Mouse (Mus musculus) left cerebral cortex, postnatal 10 days (tissue): ENCODE measurements around the gene Itga5. TPM values are rescaled to one million over a fixed set of nuclear protein-coding genes. Genes with fewer than 3 reads are reported as not detected.

Experiments used
- DNase-seq, 2 experiments: peaks; one replicate each; pipeline ENCODE4 v3.0.0; 2021 to 2022; ENCODE audit warnings: low spot score in 2 of 2, mixed read lengths in 1 of 2; ENCODE audit errors: extremely low spot score in 1 of 2
- intact Hi-C: fragments of 180-260 bp; cut with DNase I; formaldehyde crosslinking; loops from one replicate; pipeline ENCODE4 v1.15.1; 2025
- total RNA-seq, 2 experiments: library from RNA; stranded (reverse); gene quantifications; 2 replicates each; pipeline ENCODE4 v1.2.3; 2021

Itga5 gene
- total RNA-seq, 2 experiments from 2014 or later: 6.0 to 6.6 TPM

DNA sequence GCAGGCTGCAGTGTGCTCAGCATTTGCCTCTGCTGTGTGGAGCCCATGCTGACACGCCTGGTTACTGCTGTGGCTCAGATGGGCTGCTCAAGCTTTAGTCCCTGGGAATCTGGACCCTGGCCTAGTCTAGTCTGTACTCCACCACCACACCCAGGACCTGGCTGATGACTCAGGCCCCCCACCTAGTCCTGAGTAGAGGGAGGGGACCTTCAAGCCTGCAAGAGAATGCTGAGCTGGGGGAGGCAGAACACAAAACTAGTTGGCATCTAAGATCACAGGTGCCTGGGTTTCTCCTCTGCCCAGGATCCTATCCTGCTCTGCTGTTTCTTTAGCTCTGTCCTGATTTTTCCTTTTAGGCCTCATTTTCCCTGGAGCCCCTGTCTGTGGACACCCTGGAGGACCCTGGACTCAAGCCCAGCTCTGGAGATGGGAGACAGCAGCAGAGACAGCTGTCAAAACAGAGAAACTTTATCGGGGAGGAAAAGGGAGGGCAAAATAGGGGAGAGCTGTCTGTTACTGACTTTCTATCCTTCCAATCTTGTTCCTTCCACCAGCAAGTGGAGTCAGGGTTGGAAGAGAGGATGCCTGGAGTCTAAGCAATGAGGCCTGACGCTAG lies 48.3 kb downstream of the Itga5 start:
- intact Hi-C loops: loop anchor here (10.0 kb wide), 1 partner anchor 334 kb away; no protein-coding TSS in a partner anchor
- peak in 1 of 2 experiments; percentile 82 for DNase-seq

DNA sequence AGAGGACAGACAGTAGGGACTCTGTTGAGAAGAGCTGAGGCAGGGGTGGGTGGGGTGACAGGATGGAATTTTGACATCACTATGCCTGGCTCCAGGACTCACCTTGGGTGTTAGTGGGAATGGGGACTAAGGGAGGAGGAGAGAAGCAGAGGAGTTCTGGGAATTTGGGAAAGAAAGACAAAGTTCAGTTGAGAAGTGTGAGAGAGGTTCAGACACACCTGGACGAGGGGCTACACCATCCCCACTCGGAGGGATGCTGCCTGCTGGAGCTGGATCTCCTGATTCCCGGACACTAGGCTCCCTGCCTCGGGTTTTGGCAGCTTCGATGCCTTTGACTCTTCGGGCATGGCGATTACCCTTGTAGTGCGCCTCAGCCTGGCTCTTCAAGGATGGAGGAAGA lies 48.8 kb downstream of the Itga5 start:
- DNase-seq: no peak
- intact Hi-C loops: loop anchor here (10.0 kb wide), 1 partner anchor 333 kb away; no protein-coding TSS in a partner anchor

DNA sequence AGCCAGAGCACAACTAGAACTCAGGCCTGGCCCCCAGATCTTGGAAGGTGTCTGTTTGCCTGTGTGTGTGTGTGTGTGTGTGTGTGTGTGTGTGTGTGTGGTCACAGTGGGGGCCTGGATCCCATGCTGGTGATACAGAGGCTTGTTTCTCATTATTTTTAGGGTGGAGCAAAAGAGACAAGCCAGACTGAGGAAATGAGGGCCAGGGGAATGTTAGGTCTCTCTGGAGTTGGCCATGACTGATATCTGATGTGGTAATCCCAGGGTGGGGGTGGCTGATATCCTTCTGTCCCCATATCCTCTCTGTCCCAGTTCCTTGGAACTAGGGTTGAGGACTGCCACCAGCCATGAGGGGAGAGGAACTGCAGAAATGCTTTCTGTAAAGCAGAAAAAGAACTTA lies 49.4 kb downstream of the Itga5 start:
- no peak for DNase-seq
- intact Hi-C loops: loop anchor here (10.0 kb wide), 1 partner anchor 332 kb away; no protein-coding TSS in a partner anchor

DNA sequence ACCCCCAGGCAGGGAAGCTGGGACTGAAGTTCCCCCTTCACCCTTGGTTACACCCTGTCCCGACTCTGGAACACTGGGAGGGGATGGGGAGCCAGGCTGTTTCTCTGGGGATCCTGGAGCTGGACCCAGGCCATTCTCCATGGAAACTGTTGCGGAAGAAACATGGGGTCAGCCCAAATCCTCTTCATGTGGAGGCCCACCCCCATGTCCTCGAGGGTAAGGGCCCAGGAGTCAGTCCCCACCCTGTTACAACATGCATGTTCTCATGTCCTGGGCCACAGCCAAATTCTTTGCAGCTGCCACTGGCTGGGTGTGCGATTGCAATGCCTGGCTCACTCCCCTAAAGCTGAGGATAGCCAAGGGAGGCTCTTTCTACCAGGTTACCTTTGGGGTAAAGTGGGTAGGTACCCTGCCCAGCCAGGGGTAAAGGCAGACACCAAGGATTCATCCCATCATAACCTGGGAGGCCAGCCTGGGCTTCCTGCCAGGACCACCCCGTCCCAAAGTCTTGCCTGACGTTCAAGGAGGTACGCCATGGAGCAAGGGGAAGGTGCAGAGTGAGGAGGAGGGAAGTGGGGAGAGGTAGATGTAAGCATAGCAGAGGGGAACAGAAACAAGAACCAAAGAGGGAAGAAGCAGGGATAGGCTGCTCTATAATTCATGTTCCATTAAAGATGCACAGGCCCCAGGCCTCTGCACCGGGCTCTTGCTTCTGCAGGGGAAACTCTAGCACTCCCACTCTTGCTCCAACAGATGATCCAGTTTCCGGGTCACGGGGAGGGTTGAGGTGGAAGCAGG lies 50.4 kb downstream of the Itga5 start:
- DNase-seq: no peak
- intact Hi-C loops: loop anchor here (10.0 kb wide), 1 partner anchor 331 kb away; no protein-coding TSS in a partner anchor

DNA sequence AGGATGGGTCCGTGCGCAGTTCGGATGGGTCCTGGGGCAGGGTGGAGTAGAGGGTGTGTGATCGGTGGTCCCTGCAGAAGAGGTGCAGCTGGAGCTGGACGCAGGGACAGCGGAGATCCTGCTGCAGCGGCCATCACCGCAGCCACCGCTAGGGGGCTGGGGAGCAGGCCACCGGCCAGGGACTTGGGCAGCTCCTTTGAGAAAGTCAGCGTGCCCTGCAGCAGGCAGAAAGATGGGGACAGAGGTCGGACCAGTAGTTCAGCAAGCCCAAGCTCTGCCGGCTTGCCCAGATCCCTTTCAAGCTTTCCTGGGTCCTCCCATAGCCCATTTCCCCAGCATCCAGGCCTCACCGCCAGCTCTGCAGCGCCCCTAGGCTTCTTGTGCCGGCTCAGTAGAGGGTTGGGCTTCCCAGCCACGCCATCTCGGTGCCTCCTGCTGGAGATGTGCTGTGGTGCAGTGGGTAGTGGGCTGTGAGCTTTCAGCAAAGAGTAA lies 51.5 kb downstream of the Itga5 start:
- DNase-seq: peak in 1 of 2 experiments; percentile 87
- intact Hi-C loops: loop anchor here (10.0 kb wide), 1 partner anchor 330 kb away; no protein-coding TSS in a partner anchor

DNA sequence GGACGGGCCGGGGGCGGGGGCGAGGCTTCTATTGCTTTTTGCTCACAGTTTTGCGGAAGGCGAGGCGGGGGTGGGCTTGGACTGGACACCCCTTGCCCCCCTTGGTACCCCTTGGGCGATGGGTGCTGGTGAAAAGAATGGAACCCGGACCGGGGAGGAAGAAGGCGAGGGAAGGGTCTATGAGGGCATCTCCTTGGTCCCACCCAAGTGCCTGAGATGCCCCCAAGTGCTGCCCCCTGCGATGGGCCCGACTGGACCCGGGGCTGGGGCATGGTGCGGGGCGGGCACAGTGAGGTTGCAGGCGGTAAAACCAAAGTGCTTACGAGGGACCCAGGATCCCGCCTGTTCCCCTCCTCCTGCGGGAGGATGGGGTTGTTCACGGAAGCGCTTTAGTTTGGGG lies 52.4 kb downstream of the Itga5 start:
- no peak for DNase-seq
- intact Hi-C loops: loop anchor here (10.0 kb wide), 1 partner anchor 329 kb away; no protein-coding TSS in a partner anchor

DNA sequence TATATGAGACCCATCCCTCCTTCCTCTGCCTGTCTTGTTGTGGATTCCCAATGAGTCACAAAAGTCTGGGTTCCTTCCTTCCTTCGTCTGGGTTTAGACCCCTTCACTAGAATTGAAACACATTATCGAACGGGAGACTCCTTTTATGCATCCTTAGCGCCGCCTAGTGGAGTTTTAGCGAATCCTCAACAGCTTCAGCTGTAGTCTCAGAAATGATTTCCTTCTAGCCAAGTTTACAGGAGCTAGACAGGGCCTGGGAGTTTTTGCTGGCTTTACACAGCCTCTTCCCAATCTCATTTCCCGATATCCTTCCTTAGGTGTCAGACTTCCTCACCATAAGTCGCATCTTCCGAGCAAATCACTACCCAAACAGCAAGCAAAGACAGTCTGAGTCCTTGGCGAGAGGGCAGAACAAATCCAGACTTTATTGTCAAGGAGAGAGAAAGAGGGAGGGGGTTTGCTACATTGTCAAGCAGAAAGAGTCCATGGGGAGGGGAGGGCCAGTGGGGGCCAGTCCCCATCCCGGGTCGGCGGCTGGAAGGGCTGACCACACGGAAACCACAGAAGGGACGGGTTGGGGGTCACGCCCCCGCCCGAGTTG lies 53.0 kb downstream of the Itga5 start:
- peak in 1 of 2 experiments; percentile 81 for DNase-seq
- intact Hi-C loops: loop anchor here (2.0 to 10.0 kb wide), 2 partner anchors 129 to 329 kb away; no protein-coding TSS in a partner anchor

DNA sequence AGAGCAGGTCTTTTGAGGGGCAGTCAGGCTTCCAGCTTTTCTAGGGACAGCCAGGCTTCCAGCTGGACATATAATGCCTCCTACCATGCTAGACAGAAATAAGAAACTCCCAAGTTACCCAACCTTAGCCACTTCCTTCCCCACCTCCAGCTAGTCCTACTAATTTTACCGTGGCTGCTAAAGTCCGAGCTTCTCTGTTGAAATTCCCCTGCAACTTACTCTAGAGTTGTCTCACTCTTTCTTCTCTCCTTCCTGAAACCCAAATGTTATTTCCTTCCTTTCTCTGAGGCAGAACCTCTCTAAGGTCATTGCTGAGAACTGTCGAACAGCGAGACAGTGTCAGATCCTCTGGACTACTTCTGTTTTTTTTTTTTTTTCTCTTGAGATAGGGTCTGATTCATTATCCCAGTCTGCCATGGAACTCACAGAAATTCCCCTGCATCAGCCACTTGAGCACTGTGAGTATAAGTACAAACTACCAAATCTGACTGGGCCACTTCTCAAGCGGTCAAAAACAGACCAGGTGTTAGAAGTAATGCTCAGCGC lies 56.1 kb downstream of the Itga5 start, which contains the start of gene Gpr84:
Gene Gpr84 (minus strand): TSS at position 248 of the 546 bp plus-strand sequence.
- intact Hi-C loops: loop anchor here (10.0 kb wide), 1 partner anchor 326 kb away; no protein-coding TSS in a partner anchor
- no peak for DNase-seq

DNA sequence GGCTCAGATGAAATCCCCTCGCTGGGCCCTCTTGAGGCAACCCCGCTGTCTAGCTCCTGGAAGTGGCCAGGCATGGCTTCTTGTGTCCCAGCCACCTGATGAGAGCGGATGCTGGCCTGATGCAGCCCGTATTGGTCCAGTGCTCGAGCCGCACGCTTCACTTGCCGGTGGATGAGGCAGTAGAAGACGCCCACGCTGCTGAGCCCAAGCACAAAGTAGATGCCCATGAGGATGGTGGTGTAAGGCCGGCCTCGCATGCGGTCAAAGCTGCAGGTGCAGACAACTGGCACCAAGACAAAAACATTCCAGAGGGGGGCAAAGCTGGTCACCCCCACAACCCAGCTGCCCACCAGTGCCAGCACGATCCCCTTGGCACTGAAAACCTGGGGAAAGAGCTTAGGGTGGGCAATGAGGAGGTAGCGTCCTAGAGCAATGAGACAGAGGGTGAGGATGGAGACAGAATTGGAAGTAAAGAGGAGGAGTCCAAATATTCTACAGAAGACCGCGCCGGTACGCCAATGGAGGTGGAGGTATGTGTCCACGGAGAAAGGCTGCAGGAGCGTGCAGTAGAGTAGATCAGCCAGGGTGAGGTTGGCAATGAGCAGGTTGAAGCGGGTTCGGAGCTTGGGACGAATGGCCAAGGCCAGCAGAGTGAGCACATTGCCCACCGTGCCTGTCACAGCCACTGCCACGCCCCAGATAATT lies 57.5 kb downstream of the Itga5 start:
- intact Hi-C loops: no loop called here
- DNase-seq: no peak

DNA sequence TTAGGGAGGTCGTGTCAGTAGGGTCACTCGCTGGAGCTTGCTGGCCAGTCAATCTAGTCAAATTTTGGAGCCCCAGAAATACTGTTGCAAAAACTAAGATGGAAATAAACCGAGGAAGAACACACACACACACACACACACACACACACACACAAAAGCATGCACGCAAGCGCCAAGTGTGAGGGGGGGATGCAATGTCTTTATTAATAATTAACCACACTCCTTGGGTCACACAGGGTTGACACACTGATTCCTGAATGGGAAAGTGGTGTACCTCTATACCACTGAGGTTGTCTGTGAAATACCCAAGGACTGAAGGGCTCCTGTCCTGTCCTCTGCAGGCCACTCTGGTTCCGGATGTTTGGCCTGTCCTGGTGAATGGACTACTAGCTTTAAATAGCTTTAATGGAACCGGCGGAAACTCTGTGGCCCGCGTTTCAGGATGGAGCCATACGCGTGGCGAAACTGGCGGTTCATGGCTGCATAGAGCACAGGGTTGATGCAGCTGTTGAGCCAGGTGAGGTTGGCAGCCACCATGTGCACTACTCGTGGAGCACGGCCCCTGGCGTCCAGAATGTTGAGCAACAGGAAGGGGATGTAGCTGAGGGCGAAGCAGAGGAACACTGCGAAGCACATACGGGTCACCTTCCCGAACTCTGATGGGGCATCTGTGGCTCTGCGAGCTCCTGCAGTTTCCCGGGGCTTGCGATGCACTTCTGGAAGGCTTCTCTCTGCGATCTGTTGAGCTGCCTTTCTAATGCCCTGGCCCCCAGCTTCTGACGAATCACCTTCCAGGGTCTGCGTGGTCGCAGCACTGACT lies 58.3 kb downstream of the Itga5 start:
- DNase-seq: no peak
- intact Hi-C loops: no loop called here

DNA sequence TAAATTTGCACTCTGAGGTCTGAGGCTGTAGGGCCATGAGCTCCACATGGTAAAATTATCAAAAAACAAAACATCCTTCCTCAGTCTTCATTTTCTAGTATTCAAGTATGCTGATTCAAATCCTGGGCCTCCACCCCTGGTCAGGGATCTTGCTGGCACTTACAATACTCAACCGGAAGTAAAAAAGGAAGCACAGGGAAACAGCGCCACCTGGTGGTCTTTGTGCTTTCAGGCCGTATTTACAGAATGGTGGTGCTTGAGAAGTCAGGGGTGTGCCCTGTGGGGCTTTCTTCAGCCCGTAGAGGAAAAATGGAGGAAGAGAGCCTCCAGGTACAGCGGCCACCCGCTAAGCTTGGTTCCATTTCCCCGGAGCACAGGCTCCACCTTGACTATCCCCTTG lies 59.4 kb downstream of the Itga5 start:
- DNase-seq: peak; percentile 90 to 91
- intact Hi-C loops: loop anchor here (2.0 kb wide), 2 partner anchors 22 to 60 kb away; no protein-coding TSS in a partner anchor

DNA sequence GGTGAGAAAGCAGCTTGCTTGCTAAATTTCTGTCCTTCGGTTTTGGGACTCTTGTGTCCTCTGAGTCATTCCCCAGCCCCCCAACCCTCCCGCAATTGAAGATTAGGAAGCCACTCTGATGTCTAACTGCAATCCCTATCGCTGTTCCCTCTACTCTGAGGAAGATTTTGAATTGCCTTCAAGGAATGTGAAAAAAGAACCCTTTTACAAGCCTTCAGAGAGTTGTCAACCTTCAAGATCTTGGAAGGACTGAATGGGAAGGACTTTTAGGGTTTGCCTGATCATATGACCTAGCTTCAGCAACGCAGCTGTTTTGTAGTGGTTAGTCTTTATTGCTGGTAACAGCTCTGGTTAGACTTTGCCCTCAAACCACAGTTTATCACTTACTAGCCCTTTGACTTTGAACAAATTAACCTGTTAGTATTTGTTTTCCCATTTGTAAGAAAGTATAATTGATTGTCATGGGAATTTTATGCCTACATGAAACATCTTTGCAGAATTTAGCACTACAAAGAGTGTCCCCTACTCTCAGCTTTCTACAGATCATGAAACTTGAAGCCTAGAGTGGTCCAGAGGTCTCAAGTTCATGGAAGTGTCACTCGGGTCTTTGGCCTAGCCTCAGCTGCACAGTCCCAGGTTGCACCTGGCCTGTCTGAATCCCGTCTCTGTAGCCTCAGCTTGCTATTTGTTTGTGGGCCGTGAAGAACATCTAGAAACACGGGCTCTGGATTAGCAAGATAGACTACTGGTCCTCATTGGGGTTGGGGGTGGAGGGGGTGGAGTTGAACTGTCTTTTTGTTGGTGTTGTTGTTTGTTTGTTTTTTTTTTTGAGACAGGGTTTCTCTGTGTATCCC lies 60.5 kb downstream of the Itga5 start:
- intact Hi-C loops: loop anchor here (2.0 kb wide), 2 partner anchors 21 to 59 kb away; no protein-coding TSS in a partner anchor
- DNase-seq: no peak

DNA sequence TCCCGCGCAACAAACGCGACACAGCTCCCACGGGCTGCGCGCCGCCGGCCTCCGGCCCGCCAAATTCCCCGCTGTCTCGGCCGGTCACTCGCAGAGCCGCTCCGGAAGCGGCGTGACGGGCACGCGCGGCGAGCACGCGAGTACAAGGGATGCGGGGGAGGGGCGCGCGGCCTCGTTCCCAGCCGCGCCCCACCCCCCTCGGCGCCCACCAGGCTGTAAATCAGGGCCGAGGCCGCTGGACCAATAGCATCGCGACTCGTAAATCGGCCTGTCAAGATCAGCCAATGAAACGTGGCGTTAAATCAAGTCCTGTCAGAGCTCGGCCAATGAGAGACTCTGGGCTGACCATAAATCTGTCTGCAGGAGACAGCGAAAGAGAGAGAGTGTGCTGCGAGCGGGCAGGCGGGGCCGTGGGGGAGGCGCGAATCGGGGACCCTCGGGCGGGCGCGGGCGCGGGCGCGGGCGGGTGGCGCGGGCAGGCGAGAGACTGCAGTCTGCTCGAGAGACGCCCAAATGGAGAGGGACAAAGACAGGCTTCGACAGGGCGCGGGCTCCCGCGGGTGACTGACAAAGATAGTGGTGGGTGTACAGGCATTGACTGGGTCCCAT lies 61.4 kb downstream of the Itga5 start:
- intact Hi-C loops: no loop called here
- DNase-seq: peak; percentile 97 to 99

DNA sequence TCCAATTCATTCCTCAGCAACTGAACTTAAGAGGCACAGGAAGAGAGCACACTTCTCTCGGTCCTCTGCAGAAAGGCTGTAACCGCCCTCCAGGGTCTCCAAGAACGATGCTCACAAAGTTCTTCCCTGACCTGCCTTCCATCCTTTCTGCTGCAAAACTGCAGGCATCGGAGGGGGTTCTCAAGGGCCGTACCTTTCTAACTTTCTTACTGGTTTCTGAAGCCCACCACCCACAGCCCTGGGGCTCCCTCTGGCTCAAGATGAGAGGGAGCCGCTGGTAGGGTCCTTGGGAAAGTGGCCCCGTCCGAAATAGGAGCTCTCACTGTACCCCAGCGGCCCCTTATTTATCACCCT lies 62.0 kb downstream of the Itga5 start:
- no peak for DNase-seq
- intact Hi-C loops: no loop called here

DNA sequence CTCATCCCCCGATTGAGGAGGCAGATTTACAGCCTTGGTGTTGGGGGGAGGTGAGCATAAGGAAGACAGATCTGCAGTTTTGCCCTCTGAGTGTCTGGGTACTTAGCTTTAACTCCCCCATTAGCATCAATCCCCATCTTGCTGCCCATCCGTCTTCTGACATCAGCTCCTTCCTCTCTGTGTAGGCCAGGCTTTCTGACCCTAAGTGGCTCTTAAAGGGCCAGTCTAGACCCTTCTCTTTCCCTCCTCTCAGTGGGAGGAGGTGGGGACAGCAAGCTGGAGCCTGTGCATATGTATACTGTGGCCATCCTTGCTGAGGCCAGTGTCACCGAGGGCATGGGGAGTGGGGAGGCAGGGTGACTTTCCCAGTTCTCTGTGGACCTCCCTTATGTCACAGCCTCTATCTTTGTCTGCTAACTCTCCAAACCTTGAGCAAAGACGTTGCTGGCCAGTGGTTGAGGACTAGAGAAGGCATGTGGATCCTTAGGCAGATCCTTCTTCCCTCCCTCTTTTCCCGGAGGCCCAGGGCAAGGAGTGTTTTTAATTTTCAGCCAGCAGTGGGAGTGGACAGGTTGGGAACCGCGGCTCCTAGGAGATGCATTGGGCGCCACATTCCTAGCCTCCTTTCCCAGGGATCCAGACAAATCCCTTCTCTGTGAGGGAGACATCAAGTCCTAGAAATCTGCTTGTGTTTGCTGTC lies 62.5 kb downstream of the Itga5 start:
- DNase-seq: no peak
- intact Hi-C loops: no loop called here
